Mouse (Mus musculus): ENCODE measurements around the gene Tmem198b.

DNA sequence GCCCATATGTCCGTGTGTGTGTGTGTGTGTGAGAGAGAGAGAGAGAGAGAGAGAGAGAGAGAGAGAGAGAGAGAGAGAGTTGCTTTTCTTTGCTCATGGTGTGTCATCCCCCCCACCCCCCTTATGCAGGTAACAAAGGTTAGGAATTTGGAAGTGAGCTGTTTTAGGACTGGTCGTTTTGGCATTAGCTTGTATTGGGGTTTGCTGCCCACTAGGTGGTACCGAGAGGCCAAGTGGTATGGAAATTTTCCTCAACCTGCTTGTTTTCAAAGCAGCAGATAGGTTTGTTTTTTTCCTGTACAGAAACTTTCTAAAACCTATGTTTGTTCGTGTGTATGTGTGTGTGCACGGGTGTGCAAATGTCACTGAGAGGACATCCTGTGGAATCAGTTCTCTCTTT is 30.5 kb downstream of the Tmem198b start:
- peak; percentile 66 for TF ChIP-seq CTCF (IDR thresholded peaks at IDR 0.05; ENCODE audit: low read depth)
- TF ChIP-seq EP300 (IDR thresholded peaks at IDR 0.05; ENCODE audit: low read depth): no peak

Measured in liver, postnatal 0 days (tissue).